Mouse (Mus musculus): ENCODE data around the gene Etnk1. TPM values are rescaled to one million over a fixed set of nuclear protein-coding genes. Genes with fewer than 3 reads are reported as not detected.

Etnk1 gene
- polyA plus RNA-seq, 1 experiment from 2014 or later: 11.1 TPM

DNA sequence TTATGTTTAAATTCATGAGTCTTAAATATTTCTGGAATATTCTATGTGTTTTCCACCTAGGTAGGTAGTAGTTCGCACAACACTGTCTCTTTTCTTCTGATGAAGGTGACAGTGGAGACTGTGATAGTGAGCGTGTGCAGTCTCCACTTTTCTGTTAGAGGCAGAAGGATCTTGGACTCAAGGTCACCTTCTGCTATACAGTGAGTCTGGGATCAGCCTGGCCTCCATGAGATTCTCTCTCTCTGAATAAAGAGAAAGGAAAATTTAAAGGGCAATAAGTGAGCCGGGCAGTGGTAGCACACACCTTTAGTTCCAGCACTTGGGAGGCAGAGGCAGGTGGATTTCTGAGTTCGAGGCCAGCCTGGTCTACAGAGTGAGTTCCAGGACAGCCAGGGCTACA lies 24.2 kb upstream of the Etnk1 start:
- ATAC-seq (no peak), DNase-seq (ENCODE audit: low spot score) (no peak)
- H3K4me1 ChIP-seq (ENCODE audit: insufficient read depth, low read depth, low read length): no peaks in the 10 kb centered on the region
- no peak overlapping the region for H3K27ac ChIP-seq (ENCODE audit: low read length)
- no peak overlapping the region for H3K4me3 ChIP-seq (ENCODE audit: low read depth, low read length)
- no peaks in the 10 kb centered on the region for H3K27me3 ChIP-seq (replicated peaks; ENCODE audit: insufficient read depth, low read length)
- no peaks in the 10 kb centered on the region for H3K36me3 ChIP-seq (ENCODE audit: insufficient read depth, low read length)
- WGBS: 95% methylated on average over 3 of the region's 4 CpGs
- no peak overlapping the region for H3K4me2 ChIP-seq (replicated peaks; ENCODE audit: low read depth, low read length)
- TF ChIP-seq CTCF (IDR thresholded peaks at IDR 0.05): no peak
- TF ChIP-seq EP300 (IDR thresholded peaks at IDR 0.05): no peak
- H3K9me3 ChIP-seq (ENCODE audit: low read length): no peaks in the 10 kb centered on the region
- H3K9ac ChIP-seq (replicated peaks; ENCODE audit: low read depth): no peak overlapping the region

DNA sequence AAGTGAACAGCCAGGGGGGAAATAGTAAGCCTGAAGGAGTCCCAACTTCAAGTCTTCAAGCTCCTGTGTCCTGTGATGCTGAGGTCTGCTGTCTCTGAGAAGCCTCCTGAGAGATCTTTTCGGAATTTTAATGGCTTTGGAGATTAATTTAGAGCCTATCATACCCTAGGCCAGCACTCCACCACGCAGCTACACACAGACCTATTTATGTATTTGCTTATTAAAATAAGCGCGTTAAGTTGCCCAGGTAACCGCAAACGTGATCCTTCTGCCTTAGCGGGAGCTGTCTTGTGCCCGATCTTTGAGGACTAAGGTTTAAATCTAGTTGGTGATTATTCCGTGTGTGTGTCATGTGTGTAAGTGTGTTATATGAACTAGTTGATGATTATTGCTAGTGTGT lies 23.7 kb upstream of the Etnk1 start:
- Histone ChIP-seq H3K27ac (ENCODE audit: low read length) (no peak overlapping the region), H3K9ac (replicated peaks; ENCODE audit: low read depth) (no peak overlapping the region)
- ATAC-seq: no peak

DNA sequence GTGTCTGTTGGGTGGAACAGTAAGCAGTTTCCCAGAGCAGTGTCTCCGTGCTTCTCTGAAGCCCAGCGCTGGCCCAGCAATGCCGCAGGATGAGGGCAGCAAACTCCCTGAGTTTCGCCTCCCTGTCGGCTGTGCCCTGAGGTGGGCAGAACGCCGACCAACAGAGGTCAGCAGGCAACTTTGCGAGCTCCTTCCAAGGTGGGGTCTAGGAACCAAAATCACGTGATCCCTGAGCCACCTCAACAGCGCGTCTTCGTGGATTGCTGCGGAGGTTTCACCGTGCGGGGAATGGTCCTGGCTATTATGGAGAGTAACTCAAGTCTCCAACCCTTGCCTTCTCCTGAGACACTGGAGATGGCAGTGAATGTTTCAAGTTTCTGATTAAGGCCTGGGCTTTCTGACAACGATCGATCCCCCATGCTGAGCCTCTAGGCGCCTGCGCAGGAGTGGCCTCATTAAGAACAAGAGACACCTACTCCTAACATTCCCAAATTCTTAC lies 23.2 kb upstream of the Etnk1 start:
- TF ChIP-seq CTCF (IDR thresholded peaks at IDR 0.05) (no peak), EP300 (IDR thresholded peaks at IDR 0.05) (no peak)

More for the DNA sequence above, 23.7 kb upstream of the Etnk1 start:
- Histone ChIP-seq H3K4me1 (ENCODE audit: insufficient read depth, low read depth, low read length) (no peaks in the 10 kb centered on the region), H3K27me3 (replicated peaks; ENCODE audit: insufficient read depth, low read length) (no peaks in the 10 kb centered on the region), H3K4me2 (replicated peaks; ENCODE audit: low read depth, low read length) (peak overlapping the region; percentile 48; the same call in 1 of the 2 replicates), H3K9me3 (ENCODE audit: low read length) (no peaks in the 10 kb centered on the region), H3K4me3 (ENCODE audit: low read depth, low read length) (no peak overlapping the region), H3K36me3 (ENCODE audit: insufficient read depth, low read length) (no peaks in the 10 kb centered on the region)
- no peak for TF ChIP-seq CTCF (IDR thresholded peaks at IDR 0.05)
- no peak for TF ChIP-seq EP300 (IDR thresholded peaks at IDR 0.05)
- 75% methylated on average over 9 of the region's 9 CpGs for WGBS
- DNase-seq (ENCODE audit: low spot score): no peak

DNA sequence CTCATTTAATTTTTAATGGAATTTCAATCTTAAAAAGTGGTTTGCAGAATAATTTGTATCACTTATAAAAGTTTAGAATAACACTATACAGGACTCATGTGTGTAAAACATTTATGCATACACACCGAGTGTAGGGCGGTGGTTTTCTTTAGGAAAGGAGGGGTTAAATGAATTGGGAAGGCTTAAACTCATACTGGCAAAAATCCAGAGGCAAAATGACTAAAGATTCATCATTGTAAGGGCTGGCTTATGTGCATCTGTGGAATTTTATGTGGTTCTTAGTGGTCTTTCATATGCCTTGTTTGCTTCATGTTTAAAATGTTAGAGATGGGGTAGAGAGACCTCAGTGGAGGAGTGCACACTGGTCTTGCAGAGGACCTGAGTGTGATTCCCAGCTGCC lies 22.5 kb upstream of the Etnk1 start:
- no peaks in the 10 kb centered on the region for H3K27me3 ChIP-seq (replicated peaks; ENCODE audit: insufficient read depth, low read length)
- no peak overlapping the region for H3K4me3 ChIP-seq (ENCODE audit: low read depth, low read length)
- H3K9me3 ChIP-seq (ENCODE audit: low read length): no peaks in the 10 kb centered on the region
- no peak overlapping the region for H3K4me2 ChIP-seq (replicated peaks; ENCODE audit: low read depth, low read length)
- no peak for ATAC-seq
- no peak for DNase-seq (ENCODE audit: low spot score)
- no peaks in the 10 kb centered on the region for H3K4me1 ChIP-seq (ENCODE audit: insufficient read depth, low read depth, low read length)
- TF ChIP-seq EP300 (IDR thresholded peaks at IDR 0.05) (no peak), CTCF (IDR thresholded peaks at IDR 0.05) (no peak)
- 82% methylated on average over 2 of the region's 2 CpGs for WGBS
- H3K27ac ChIP-seq (ENCODE audit: low read length): no peak overlapping the region
- no peak overlapping the region for H3K9ac ChIP-seq (replicated peaks; ENCODE audit: low read depth)
- no peaks in the 10 kb centered on the region for H3K36me3 ChIP-seq (ENCODE audit: insufficient read depth, low read length)

More for the DNA sequence above, 23.2 kb upstream of the Etnk1 start:
- Histone ChIP-seq H3K4me1 (ENCODE audit: insufficient read depth, low read depth, low read length) (no peaks in the 10 kb centered on the region), H3K4me3 (ENCODE audit: low read depth, low read length) (no peak overlapping the region), H3K36me3 (ENCODE audit: insufficient read depth, low read length) (no peaks in the 10 kb centered on the region), H3K27ac (ENCODE audit: low read length) (no peak overlapping the region), H3K9me3 (ENCODE audit: low read length) (no peaks in the 10 kb centered on the region), H3K27me3 (replicated peaks; ENCODE audit: insufficient read depth, low read length) (no peaks in the 10 kb centered on the region), H3K4me2 (replicated peaks; ENCODE audit: low read depth, low read length) (peak overlapping the region; percentile 48), H3K9ac (replicated peaks; ENCODE audit: low read depth) (0 out of 2 replicates have a peak overlapping the region, but pooled peaks have one; percentile 19)
- no peak for ATAC-seq
- WGBS: 20% methylated on average over 19 of the region's 19 CpGs
- no peak for DNase-seq (ENCODE audit: low spot score)

DNA sequence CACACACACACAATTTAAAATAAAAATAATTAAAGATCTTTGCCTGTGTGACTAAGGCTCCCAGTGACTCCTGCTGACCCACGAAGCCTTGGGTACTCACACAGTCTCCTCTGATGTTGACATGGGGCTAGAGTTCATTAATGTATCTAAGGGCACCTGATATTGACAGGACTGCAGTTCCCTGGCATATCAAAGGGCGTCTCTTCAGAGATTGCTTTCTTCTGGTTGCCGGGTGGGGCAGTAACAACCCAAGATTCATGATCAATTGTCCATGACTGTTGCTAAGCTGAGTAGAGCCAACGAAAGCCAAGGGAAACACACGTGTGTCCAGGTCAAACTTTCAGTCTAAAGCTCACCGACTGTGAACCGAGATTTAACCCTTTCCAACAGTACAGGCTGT lies 22.0 kb upstream of the Etnk1 start:
- DNase-seq (ENCODE audit: low spot score) (no peak), ATAC-seq (no peak)
- Histone ChIP-seq H3K9me3 (ENCODE audit: low read length) (no peaks in the 10 kb centered on the region), H3K4me2 (replicated peaks; ENCODE audit: low read depth, low read length) (no peak overlapping the region), H3K4me3 (ENCODE audit: low read depth, low read length) (no peak overlapping the region), H3K27me3 (replicated peaks; ENCODE audit: insufficient read depth, low read length) (no peaks in the 10 kb centered on the region), H3K36me3 (ENCODE audit: insufficient read depth, low read length) (no peaks in the 10 kb centered on the region), H3K9ac (replicated peaks; ENCODE audit: low read depth) (no peak overlapping the region), H3K27ac (ENCODE audit: low read length) (no peak overlapping the region), H3K4me1 (ENCODE audit: insufficient read depth, low read depth, low read length) (no peaks in the 10 kb centered on the region)
- TF ChIP-seq CTCF (IDR thresholded peaks at IDR 0.05): no peak
- TF ChIP-seq EP300 (IDR thresholded peaks at IDR 0.05): no peak
- 54% methylated on average over 7 of the region's 7 CpGs for WGBS

DNA sequence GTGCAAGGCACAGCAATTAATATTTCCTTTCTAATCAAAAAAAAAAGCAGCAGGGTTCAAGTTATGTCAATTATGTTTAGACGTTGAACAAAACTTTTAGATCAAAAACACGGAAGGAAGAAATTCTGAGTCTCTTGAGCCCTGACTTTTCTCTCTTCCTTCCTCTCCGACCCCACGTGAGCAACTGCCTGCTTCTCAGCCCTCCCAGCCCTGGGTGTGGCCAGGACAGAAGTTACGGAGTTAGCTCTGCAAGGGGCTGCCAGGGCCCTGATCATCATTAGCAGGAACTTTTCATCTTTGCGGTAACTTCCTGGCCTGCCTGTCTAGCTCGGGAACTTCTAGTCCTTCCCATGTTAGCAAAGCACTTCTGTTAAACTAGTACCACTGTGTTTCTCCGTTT lies 20.3 kb upstream of the Etnk1 start:
- Histone ChIP-seq H3K27ac (ENCODE audit: low read length) (no peak overlapping the region), H3K4me2 (replicated peaks; ENCODE audit: low read depth, low read length) (no peak overlapping the region), H3K4me1 (ENCODE audit: insufficient read depth, low read depth, low read length) (no peaks in the 10 kb centered on the region), H3K4me3 (ENCODE audit: low read depth, low read length) (no peak overlapping the region), H3K27me3 (replicated peaks; ENCODE audit: insufficient read depth, low read length) (no peaks in the 10 kb centered on the region), H3K9ac (replicated peaks; ENCODE audit: low read depth) (no peak overlapping the region), H3K36me3 (ENCODE audit: insufficient read depth, low read length) (no peaks in the 10 kb centered on the region), H3K9me3 (ENCODE audit: low read length) (no peaks in the 10 kb centered on the region)
- WGBS: 39% methylated on average over 8 of the region's 8 CpGs
- DNase-seq (ENCODE audit: low spot score) (no peak), ATAC-seq (no peak; the same call in 1 of the 2 replicates)
- TF ChIP-seq EP300 (IDR thresholded peaks at IDR 0.05): no peak
- no peak for TF ChIP-seq CTCF (IDR thresholded peaks at IDR 0.05)

DNA sequence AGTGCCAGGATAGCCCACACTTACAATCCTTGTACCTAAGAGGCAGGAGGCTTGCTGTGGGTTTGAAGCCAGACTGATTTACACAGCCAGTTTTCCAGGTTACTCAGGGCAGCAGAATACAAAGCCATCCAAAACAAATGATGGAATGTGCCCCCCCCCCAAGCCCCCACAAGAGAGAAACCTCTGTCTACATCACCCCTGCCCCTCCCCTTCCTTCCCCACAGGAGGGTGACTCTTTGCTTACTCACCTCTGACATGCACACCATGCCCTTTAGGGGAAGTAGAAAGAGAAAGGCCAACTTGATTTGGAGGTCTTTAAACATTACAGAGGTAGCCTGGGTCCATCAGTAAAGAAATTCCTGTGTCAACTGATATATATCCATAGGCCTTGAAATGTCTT lies 18.2 kb upstream of the Etnk1 start:
- Histone ChIP-seq H3K9ac (replicated peaks; ENCODE audit: low read depth) (no peak overlapping the region), H3K9me3 (ENCODE audit: low read length) (no peaks in the 10 kb centered on the region), H3K27me3 (replicated peaks; ENCODE audit: insufficient read depth, low read length) (no peaks in the 10 kb centered on the region), H3K27ac (ENCODE audit: low read length) (no peak overlapping the region), H3K4me2 (replicated peaks; ENCODE audit: low read depth, low read length) (no peak overlapping the region), H3K4me1 (ENCODE audit: insufficient read depth, low read depth, low read length) (no peaks in the 10 kb centered on the region), H3K4me3 (ENCODE audit: low read depth, low read length) (no peak overlapping the region), H3K36me3 (ENCODE audit: insufficient read depth, low read length) (no peaks in the 10 kb centered on the region)
- ATAC-seq (peak; percentile 27; the same call in 1 of the 2 replicates), DNase-seq (ENCODE audit: low spot score) (no peak)
- TF ChIP-seq EP300 (IDR thresholded peaks at IDR 0.05) (no peak), CTCF (IDR thresholded peaks at IDR 0.05) (no peak)
